In the genomic region with DNA sequence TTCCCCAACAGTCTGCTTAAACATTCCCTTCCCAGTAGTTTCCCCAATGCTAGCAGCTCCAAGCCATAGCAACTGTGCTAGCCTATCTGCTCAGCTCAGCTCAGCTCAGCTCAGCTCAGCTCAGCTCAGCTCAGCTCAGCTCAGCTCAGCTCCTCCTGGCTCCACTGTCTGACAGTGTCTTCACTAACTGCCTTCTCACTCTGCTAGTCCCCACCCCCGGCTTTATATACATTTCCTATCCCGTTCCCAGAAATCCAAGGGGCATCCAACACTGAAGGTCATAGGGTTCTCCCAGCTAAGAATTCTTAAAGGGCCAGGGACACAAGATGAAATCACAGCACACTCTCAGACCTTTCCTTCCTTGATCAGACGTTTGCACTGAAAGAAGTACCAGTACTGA, we compare ENCODE assay signal across 11 mouse cellular contexts. TPM values are rescaled to one million over a fixed set of nuclear protein-coding genes. Genes with fewer than 3 reads are reported as not detected.
A peak's percentile ranks its signal among the peaks of the same experiment; 100 is the strongest.
DNase-seq lines count a peak whose midpoint lies in the region; ATAC-seq lines count a peak whose summit lies in the region.
"Had no signal": no experiment of that assay in that cellular context is flagged by ENCODE, and none has a peak within 500 bp of the region (broad histone marks: within the 10 kb centered on the region; RNA-seq: fewer than 3 reads in every experiment).

No protein-coding gene starts in this region.

- ATAC-seq in intestine, embryonic 16.5 days = no peak
- ATAC-seq in intestine, embryonic 15.5 days = no peak
- ATAC-seq in midbrain, embryonic 14.5 days (ENCODE audit: low FRiP score, low TSS enrichment) = no peak

- H3K9me3 ChIP-seq in intestine, embryonic 16.5 days (ENCODE audit: control insufficient read depth, low read length) = no peaks in the 10 kb centered on the region
- H3K9me3 ChIP-seq in intestine, embryonic 15.5 days = no peaks in the 10 kb centered on the region
- no peaks in the 10 kb centered on the region for H3K9me3 ChIP-seq in midbrain, embryonic 14.5 days (ENCODE audit: control insufficient read depth, low read length)
- H3K9me3 ChIP-seq: stomach, embryonic 15.5 days had no signal

- H3K9ac ChIP-seq in intestine, embryonic 16.5 days (ENCODE audit: low read depth, low read length) = 0 out of 2 replicates have a peak overlapping the region, but pooled peaks have one; percentile 6
- H3K9ac ChIP-seq in intestine, embryonic 15.5 days = no peak overlapping the region
- H3K9ac ChIP-seq in midbrain, embryonic 14.5 days (replicated peaks; ENCODE audit: low read length) = no peak overlapping the region
- H3K9ac ChIP-seq: stomach, embryonic 15.5 days had no signal

- peaks cover 15% of the 10 kb centered on the region for H3K4me1 ChIP-seq in intestine, embryonic 16.5 days (ENCODE audit: control insufficient read depth, insufficient read depth, low read length)
- H3K4me1 ChIP-seq in intestine, embryonic 15.5 days (replicated peaks) = peaks cover 12% of the 10 kb centered on the region; the same call in 1 of the 2 replicates
- peaks cover 7% of the 10 kb centered on the region for H3K4me1 ChIP-seq in brown adipose tissue, adult 24 weeks (ENCODE audit: control insufficient read depth, insufficient read depth, insufficient read length, low read length)
- peaks cover 21% of the 10 kb centered on the region for H3K4me1 ChIP-seq in midbrain, embryonic 14.5 days (ENCODE audit: control insufficient read depth, insufficient read depth, low read length)

- H3K27me3 ChIP-seq in intestine, embryonic 16.5 days (replicated peaks; ENCODE audit: control insufficient read depth, insufficient read depth, low read length) = no peaks in the 10 kb centered on the region
- H3K27me3 ChIP-seq in intestine, embryonic 15.5 days (replicated peaks) = no peaks in the 10 kb centered on the region
- H3K27me3 ChIP-seq in midbrain, embryonic 14.5 days (ENCODE audit: control insufficient read depth, insufficient read depth, low read length) = no peaks in the 10 kb centered on the region
- H3K27me3 ChIP-seq: stomach, embryonic 15.5 days had no signal

- no peak overlapping the region for H3K4me3 ChIP-seq in intestine, embryonic 16.5 days (ENCODE audit: low read length)
- H3K4me3 ChIP-seq in intestine, embryonic 15.5 days (replicated peaks) = no peak overlapping the region
- peak overlapping the region; percentile 45 for H3K4me3 ChIP-seq in brown adipose tissue, adult 24 weeks (ENCODE audit: insufficient read depth, low read depth, low read length)
- no peak overlapping the region for H3K4me3 ChIP-seq in midbrain, embryonic 14.5 days (replicated peaks; ENCODE audit: low read depth, low read length)
- H3K4me3 ChIP-seq: stomach, embryonic 15.5 days had no signal

- no peak overlapping the region for H3K27ac ChIP-seq in intestine, embryonic 16.5 days (ENCODE audit: low read length)
- no peak overlapping the region for H3K27ac ChIP-seq in intestine, embryonic 15.5 days
- H3K27ac ChIP-seq in brown adipose tissue, adult 24 weeks (replicated peaks; ENCODE audit: low read depth, low read length) = peak overlapping the region; percentile 78
- H3K27ac ChIP-seq in midbrain, embryonic 14.5 days (replicated peaks; ENCODE audit: low read depth, low read length) = no peak overlapping the region
- H3K27ac ChIP-seq: stomach, embryonic 15.5 days had no signal

- WGBS in intestine, embryonic 16.5 days = 47% methylated on average over 3 of the region's 3 CpGs
- 45% methylated on average over 3 of the region's 3 CpGs for WGBS in intestine, embryonic 15.5 days
- 73% methylated on average over 3 of the region's 3 CpGs for WGBS in midbrain, embryonic 14.5 days

- H3K4me2 ChIP-seq in intestine, embryonic 16.5 days (ENCODE audit: low read depth, low read length) = no peak overlapping the region
- no peak overlapping the region for H3K4me2 ChIP-seq in intestine, embryonic 15.5 days (replicated peaks)
- no peak overlapping the region for H3K4me2 ChIP-seq in midbrain, embryonic 14.5 days (ENCODE audit: low read length)
- H3K4me2 ChIP-seq: stomach, embryonic 15.5 days had no signal

- 0 out of 2 replicates have a peak, but pooled peaks cover 1% of the 10 kb centered on the region for H3K36me3 ChIP-seq in intestine, embryonic 16.5 days (ENCODE audit: control insufficient read depth, insufficient read depth, low read length)
- no peaks in the 10 kb centered on the region; the same call in none of the 2 replicates for H3K36me3 ChIP-seq in intestine, embryonic 15.5 days
- peaks cover 52% of the 10 kb centered on the region for H3K36me3 ChIP-seq in midbrain, embryonic 14.5 days (ENCODE audit: control insufficient read depth, insufficient read depth, low read length)

- peak; percentile 53 for DNase-seq in adrenal gland, postnatal 14 days
- no peak for DNase-seq in adrenal gland, adult 8-10 months
- peak; percentile 24 for DNase-seq in kidney, postnatal 14 days
- DNase-seq in midbrain, embryonic 14.5 days = no peak
- DNase-seq in urinary bladder, postnatal 4 days (ENCODE audit: low spot score in 2 of 2) = no peak
- DNase-seq: cerebellum, adult 8-10 months; lung, postnatal 36 days had no signal

RNA-seq across cellular contexts. Expression of a gene that starts 2.2 kb away (rescaled TPM):
- total RNA-seq in adrenal gland, postnatal 14 days (2021) = 27.0 and 28.3 TPM in 2 replicates
- 10 to 100 TPM; 29.0 to 30.6 (median 29.9) TPM for total RNA-seq in adrenal gland, adult 8-10 months (2022)
- polyA plus RNA-seq in intestine, embryonic 16.5 days (2015; fragmentation: Nextera tagmentation; extraction: Ambion mirVana) = 14.7 and 15.8 TPM in 2 replicates
- 13.6 and 14.2 TPM in 2 replicates for polyA plus RNA-seq in intestine, embryonic 15.5 days (2015; fragmentation: Nextera tagmentation; extraction: Ambion mirVana)
- polyA plus RNA-seq in brown adipose tissue, adult 24 weeks (2012; ENCODE audit: insufficient read depth, insufficient read length, missing spikeins) = 17.8 and 18.9 TPM in 2 replicates
- 20.2 and 22.3 TPM in 2 replicates for polyA plus RNA-seq in midbrain, embryonic 14.5 days (2014; fragmentation: Nextera tagmentation; extraction: Ambion mirVana)

RNA-seq across cellular contexts. Expression of a gene that starts 2.3 kb away (rescaled TPM):
- total RNA-seq in adrenal gland, postnatal 14 days (2021) = 21.2 and 23.2 TPM in 2 replicates
- total RNA-seq in adrenal gland, adult 8-10 months (2022) = 10 to 100 TPM; 18.7 to 22.3 (median 20.5) TPM
- polyA plus RNA-seq in intestine, embryonic 16.5 days (2015; fragmentation: Nextera tagmentation; extraction: Ambion mirVana) = 38.9 and 41.1 TPM in 2 replicates
- polyA plus RNA-seq in intestine, embryonic 15.5 days (2015; fragmentation: Nextera tagmentation; extraction: Ambion mirVana) = 43.1 and 47.1 TPM in 2 replicates
- polyA plus RNA-seq in brown adipose tissue, adult 24 weeks (2012; ENCODE audit: insufficient read depth, insufficient read length, missing spikeins) = 7.7 and 10.4 TPM in 2 replicates
- 29.1 and 35.1 TPM in 2 replicates for polyA plus RNA-seq in midbrain, embryonic 14.5 days (2014; fragmentation: Nextera tagmentation; extraction: Ambion mirVana)

RNA-seq across cellular contexts. Expression of a gene that starts 24.5 kb away (rescaled TPM):
- total RNA-seq in adrenal gland, postnatal 14 days (2021) = 106 and 112 TPM in 2 replicates
- total RNA-seq in adrenal gland, adult 8-10 months (2022) = 10 to 100 TPM; 93.0 to 98.7 (median 95.5) TPM
- polyA plus RNA-seq in intestine, embryonic 16.5 days (2015; fragmentation: Nextera tagmentation; extraction: Ambion mirVana) = 166 and 178 TPM in 2 replicates
- 176 and 185 TPM in 2 replicates for polyA plus RNA-seq in intestine, embryonic 15.5 days (2015; fragmentation: Nextera tagmentation; extraction: Ambion mirVana)
- polyA plus RNA-seq in brown adipose tissue, adult 24 weeks (2012; ENCODE audit: insufficient read depth, insufficient read length, missing spikeins) = 116 and 156 TPM in 2 replicates
- 196 and 205 TPM in 2 replicates for polyA plus RNA-seq in midbrain, embryonic 14.5 days (2014; fragmentation: Nextera tagmentation; extraction: Ambion mirVana)

RNA-seq across cellular contexts. Expression of a gene that starts 24.7 kb away (rescaled TPM):
- total RNA-seq in adrenal gland, postnatal 14 days (2021) = 101 and 108 TPM in 2 replicates
- total RNA-seq in adrenal gland, adult 8-10 months (2022) = 10 to 100 TPM; 60.2 to 98.3 (median 79.4) TPM
- 62.7 and 66.6 TPM in 2 replicates for polyA plus RNA-seq in intestine, embryonic 16.5 days (2015; fragmentation: Nextera tagmentation; extraction: Ambion mirVana)
- 77.0 and 87.1 TPM in 2 replicates for polyA plus RNA-seq in intestine, embryonic 15.5 days (2015; fragmentation: Nextera tagmentation; extraction: Ambion mirVana)
- polyA plus RNA-seq in brown adipose tissue, adult 24 weeks (2012; ENCODE audit: insufficient read depth, insufficient read length, missing spikeins) = 75.0 and 96.2 TPM in 2 replicates
- polyA plus RNA-seq in midbrain, embryonic 14.5 days (2014; fragmentation: Nextera tagmentation; extraction: Ambion mirVana) = 101 and 121 TPM in 2 replicates

RNA-seq across cellular contexts. Expression of a gene that starts 27.2 kb away (rescaled TPM):
- total RNA-seq in adrenal gland, postnatal 14 days (2021) = 774 and 783 TPM in 2 replicates
- 100 to 1,000 TPM; 319 to 686 (median 419) TPM for total RNA-seq in adrenal gland, adult 8-10 months (2022)
- 956 and 964 TPM in 2 replicates for polyA plus RNA-seq in intestine, embryonic 16.5 days (2015; fragmentation: Nextera tagmentation; extraction: Ambion mirVana)
- polyA plus RNA-seq in intestine, embryonic 15.5 days (2015; fragmentation: Nextera tagmentation; extraction: Ambion mirVana) = 899 and 947 TPM in 2 replicates
- polyA plus RNA-seq in brown adipose tissue, adult 24 weeks (2012; ENCODE audit: insufficient read depth, insufficient read length, missing spikeins) = 3,242 and 3,801 TPM in 2 replicates
- 477 and 644 TPM in 2 replicates for polyA plus RNA-seq in midbrain, embryonic 14.5 days (2014; fragmentation: Nextera tagmentation; extraction: Ambion mirVana)

Comparison
In these comparisons a context has a peak if more than half of its experiments do, and no peak if none do; other contexts are left out.
1. DNase-seq: peak in adrenal gland, postnatal 14 days (single experiment) and kidney, postnatal 14 days (single experiment); none in adrenal gland, adult 8-10 months (single experiment), midbrain, embryonic 14.5 days (single experiment) and urinary bladder, postnatal 4 days (0 of 2).